Mouse (Mus musculus): ENCODE results near the gene Gpx1. TPM values are rescaled to one million over a fixed set of nuclear protein-coding genes. Genes with fewer than 3 reads are reported as not detected.
A peak's percentile ranks its signal among the peaks of the same experiment; 100 is the strongest.

The Gpx1 gene
- polyA plus RNA-seq, 1 experiment from 2014 or later = 463 TPM

DNA sequence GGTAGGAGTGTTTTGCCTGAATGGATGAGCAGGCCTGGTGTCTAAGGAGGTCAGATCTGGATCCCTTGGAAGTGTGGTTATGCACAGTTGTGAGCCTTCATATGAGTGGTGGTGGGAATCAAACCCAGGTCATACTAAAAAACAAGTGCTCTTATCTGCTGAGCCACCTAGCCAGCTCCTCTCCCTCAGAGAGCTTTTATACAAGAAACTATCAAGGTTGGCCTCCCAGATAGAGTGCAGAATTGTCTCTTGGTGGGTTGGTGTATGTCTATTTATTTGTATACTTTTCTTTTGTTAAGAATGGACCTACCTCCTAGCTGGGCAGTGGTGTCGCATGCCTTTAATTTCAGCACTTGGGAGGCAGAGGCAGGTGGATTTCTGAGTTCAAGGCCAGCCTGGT, 5.1 kb downstream of the Gpx1 start:
- Histone ChIP-seq H3K4me2 (ENCODE audit: low read depth, low read length) (no peak overlapping the region), H3K27ac (ENCODE audit: low read depth, low read length) (no peak overlapping the region), H3K4me1 (ENCODE audit: control insufficient read depth, insufficient read depth, low read length) (peaks cover 21% of the 10 kb centered on the region), H3K4me3 (ENCODE audit: low read depth, low read length) (no peak overlapping the region), H3K27me3 (ENCODE audit: control insufficient read depth, insufficient read depth, low read length) (no peaks in the 10 kb centered on the region), H3K9ac (replicated peaks; ENCODE audit: low read depth, low read length) (no peak overlapping the region), H3K9me3 (ENCODE audit: control insufficient read depth, low read length) (no peaks in the 10 kb centered on the region), H3K36me3 (ENCODE audit: control insufficient read depth, insufficient read depth, low read length) (no peaks in the 10 kb centered on the region)
- WGBS = 87% methylated on average over 1 of the region's 1 CpGs
- ATAC-seq (ENCODE audit: low read depth) = no peak

DNA sequence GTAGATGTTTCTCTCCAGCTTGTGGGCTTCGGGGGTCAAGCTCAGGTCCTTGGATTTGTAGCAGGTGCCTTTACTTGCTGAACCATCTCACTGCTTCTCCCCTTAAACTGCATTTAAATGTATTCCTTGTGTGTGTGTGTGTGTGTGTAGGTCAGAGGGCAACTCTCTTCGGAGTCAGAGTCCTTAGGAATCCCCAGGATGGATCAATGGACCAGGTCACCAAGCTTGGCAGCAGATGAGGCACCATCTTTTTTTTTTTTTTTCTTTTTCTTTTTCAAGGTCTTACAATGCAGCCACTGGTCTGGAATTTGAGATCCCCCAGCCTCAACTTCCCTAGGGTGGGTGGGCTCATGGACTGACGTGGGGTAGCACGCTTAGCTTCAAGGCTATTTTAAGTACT, 5.8 kb downstream of the Gpx1 start:
- H3K36me3 ChIP-seq (ENCODE audit: control insufficient read depth, insufficient read depth, low read length) = no peaks in the 10 kb centered on the region
- H3K4me3 ChIP-seq (ENCODE audit: low read depth, low read length) = no peak overlapping the region
- peaks cover 24% of the 10 kb centered on the region for H3K4me1 ChIP-seq (ENCODE audit: control insufficient read depth, insufficient read depth, low read length)
- WGBS = 85% methylated on average over 4 of the region's 4 CpGs
- no peaks in the 10 kb centered on the region for H3K27me3 ChIP-seq (ENCODE audit: control insufficient read depth, insufficient read depth, low read length)
- no peak overlapping the region for H3K4me2 ChIP-seq (ENCODE audit: low read depth, low read length)
- no peak overlapping the region for H3K27ac ChIP-seq (ENCODE audit: low read depth, low read length)
- no peak for ATAC-seq (ENCODE audit: low read depth)
- H3K9ac ChIP-seq (replicated peaks; ENCODE audit: low read depth, low read length) = no peak overlapping the region
- no peaks in the 10 kb centered on the region for H3K9me3 ChIP-seq (ENCODE audit: control insufficient read depth, low read length)

DNA sequence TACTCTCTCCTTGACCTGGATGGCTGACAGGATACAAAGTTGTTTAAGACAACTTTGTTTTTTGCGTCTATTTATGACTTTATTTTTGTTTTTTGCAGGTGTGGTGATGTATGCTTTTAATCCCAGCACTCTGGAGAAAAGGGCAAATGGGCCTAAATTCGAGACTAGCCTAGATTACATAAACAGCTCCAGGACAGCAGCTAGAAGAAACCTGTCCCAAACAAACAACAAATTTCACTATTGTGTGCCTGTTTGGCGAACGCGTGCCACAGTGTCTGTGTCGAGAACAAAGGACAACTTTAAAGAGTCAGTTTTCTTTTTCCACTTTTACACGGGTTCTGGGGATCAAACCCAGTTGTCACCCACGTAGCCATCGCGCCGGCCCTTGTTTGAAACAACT, 8.3 kb downstream of the Gpx1 start:
- no peak for ATAC-seq (ENCODE audit: low read depth)
- Histone ChIP-seq H3K36me3 (ENCODE audit: control insufficient read depth, insufficient read depth, low read length) (peaks cover 14% of the 10 kb centered on the region; the same call in 1 of the 2 replicates), H3K4me3 (ENCODE audit: low read depth, low read length) (peak overlapping the region; percentile 73), H3K27ac (ENCODE audit: low read depth, low read length) (peak overlapping the region; percentile 96), H3K9me3 (ENCODE audit: control insufficient read depth, low read length) (no peaks in the 10 kb centered on the region), H3K4me2 (ENCODE audit: low read depth, low read length) (peak overlapping the region; percentile 83), H3K4me1 (ENCODE audit: control insufficient read depth, insufficient read depth, low read length) (peaks cover 15% of the 10 kb centered on the region; the same call in 1 of the 2 replicates), H3K27me3 (ENCODE audit: control insufficient read depth, insufficient read depth, low read length) (no peaks in the 10 kb centered on the region), H3K9ac (replicated peaks; ENCODE audit: low read depth, low read length) (peak overlapping the region; percentile 79)
- 6% methylated on average over 11 of the region's 11 CpGs for WGBS

DNA sequence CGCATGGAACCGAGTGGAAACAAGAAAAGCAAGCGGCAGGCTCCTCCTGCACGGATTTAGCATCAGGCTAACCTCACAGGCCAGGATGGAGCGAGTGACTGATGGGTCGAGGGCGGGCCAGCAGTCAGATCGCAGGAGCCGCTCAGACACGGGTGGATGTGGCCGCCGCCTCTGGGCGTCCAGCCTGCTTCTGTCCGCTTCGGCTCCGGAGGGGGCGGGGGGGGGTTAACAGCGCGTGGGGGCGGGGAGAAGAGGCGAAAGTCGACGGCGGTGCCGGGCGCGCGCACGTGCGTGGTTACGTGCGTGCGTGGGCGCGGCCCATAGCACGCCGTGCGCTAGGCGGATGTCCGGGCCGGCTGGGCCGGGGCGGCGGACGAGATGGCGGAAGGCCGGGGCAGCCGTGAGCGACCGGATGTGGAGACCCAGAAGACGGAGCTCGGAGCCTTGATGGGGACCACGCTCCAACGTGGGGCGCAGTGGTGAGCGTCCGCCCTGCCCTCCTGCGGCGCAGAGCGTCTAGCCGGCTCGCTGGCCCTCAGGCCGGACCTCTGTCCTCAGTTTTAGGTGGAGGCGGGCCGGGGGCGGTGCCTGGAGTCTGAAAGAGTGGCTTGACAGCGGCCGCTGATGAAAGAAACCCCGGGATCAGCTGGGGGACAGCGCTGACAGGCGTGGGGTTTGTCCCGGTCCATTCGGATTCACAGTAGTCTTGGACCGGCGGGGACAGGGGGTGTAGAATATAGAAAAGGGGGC, 9.0 kb downstream of the Gpx1 start, which contains the start of gene Usp4:
TSS of gene Usp4 (plus strand) at position 314 of the 750 bp plus-strand sequence.
- Histone ChIP-seq H3K4me1 (ENCODE audit: control insufficient read depth, insufficient read depth, low read length) (peaks cover 15% of the 10 kb centered on the region; the same call in 1 of the 2 replicates), H3K36me3 (ENCODE audit: control insufficient read depth, insufficient read depth, low read length) (peaks cover 21% of the 10 kb centered on the region), H3K4me2 (ENCODE audit: low read depth, low read length) (peak within 1 kb of the TSS; percentile 83), H3K27ac (ENCODE audit: low read depth, low read length) (peak within 1 kb of the TSS; percentile 96), H3K9ac (replicated peaks; ENCODE audit: low read depth, low read length) (peak within 1 kb of the TSS; percentile 79), H3K9me3 (ENCODE audit: control insufficient read depth, low read length) (no peaks in the 10 kb centered on the region), H3K4me3 (ENCODE audit: low read depth, low read length) (peak within 1 kb of the TSS; percentile 73), H3K27me3 (ENCODE audit: control insufficient read depth, insufficient read depth, low read length) (no peaks in the 10 kb centered on the region)
- ATAC-seq (ENCODE audit: low read depth) = peak; percentile 96
- under 1% methylated on average over 63 of the region's 75 CpGs for whole genome bisulfite sequencing

DNA sequence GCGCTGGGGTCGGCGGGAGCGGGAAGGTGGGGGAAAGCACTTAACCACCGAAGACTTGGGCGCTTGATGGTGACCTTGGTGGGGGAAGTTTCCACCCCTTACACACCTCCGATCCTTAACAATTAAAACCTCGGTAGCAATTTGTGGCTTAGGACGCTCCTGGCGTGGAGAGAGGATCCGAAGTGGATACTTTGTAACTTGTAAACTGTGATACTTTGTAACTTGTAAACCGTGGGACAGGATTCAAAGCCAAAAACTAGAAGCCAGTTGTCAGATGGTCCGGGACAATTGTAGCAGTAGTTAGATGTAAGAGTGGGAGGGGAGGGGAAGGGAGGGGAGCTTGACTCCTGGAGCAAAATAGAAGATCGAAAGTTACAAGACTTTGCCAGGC, 9.6 kb downstream of the Gpx1 start:
- H3K4me2 ChIP-seq (ENCODE audit: low read depth, low read length) = peak overlapping the region; percentile 83
- peaks cover 15% of the 10 kb centered on the region; the same call in 1 of the 2 replicates for H3K4me1 ChIP-seq (ENCODE audit: control insufficient read depth, insufficient read depth, low read length)
- H3K4me3 ChIP-seq (ENCODE audit: low read depth, low read length) = peak overlapping the region; percentile 73
- ATAC-seq (ENCODE audit: low read depth) = no peak
- peaks cover 27% of the 10 kb centered on the region for H3K36me3 ChIP-seq (ENCODE audit: control insufficient read depth, insufficient read depth, low read length)
- peak overlapping the region; percentile 79 for H3K9ac ChIP-seq (replicated peaks; ENCODE audit: low read depth, low read length)
- no peaks in the 10 kb centered on the region for H3K27me3 ChIP-seq (ENCODE audit: control insufficient read depth, insufficient read depth, low read length)
- H3K9me3 ChIP-seq (ENCODE audit: control insufficient read depth, low read length) = no peaks in the 10 kb centered on the region
- WGBS = 5% methylated on average over 14 of the region's 14 CpGs
- peak overlapping the region; percentile 96 for H3K27ac ChIP-seq (ENCODE audit: low read depth, low read length)

DNA sequence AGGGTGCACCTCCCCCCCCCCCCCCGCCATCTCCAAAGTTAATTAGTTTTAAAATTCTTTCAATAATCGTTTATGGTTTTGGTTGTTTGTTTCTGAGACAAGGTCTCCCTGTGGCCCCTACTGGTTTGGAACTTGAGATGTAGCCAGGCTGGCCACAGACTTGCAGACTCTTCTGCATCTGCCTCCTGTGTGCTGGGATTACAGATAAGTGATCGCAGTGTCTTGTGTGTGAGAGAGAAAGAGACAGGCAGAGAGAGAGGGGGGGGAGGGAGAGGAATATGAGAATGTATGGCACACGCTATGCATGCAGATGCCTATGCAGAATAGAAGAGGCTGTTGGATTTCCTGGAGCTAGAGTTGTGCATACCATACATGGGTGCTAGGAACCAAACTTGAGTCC, 11.0 kb downstream of the Gpx1 start:
- H3K4me3 ChIP-seq (ENCODE audit: low read depth, low read length) = no peak overlapping the region
- ATAC-seq (ENCODE audit: low read depth) = no peak
- H3K27ac ChIP-seq (ENCODE audit: low read depth, low read length) = no peak overlapping the region
- WGBS = 89% methylated on average over 4 of the region's 4 CpGs
- peaks cover 36% of the 10 kb centered on the region for H3K36me3 ChIP-seq (ENCODE audit: control insufficient read depth, insufficient read depth, low read length)
- no peaks in the 10 kb centered on the region for H3K9me3 ChIP-seq (ENCODE audit: control insufficient read depth, low read length)
- no peak overlapping the region for H3K4me2 ChIP-seq (ENCODE audit: low read depth, low read length)
- H3K27me3 ChIP-seq (ENCODE audit: control insufficient read depth, insufficient read depth, low read length) = no peaks in the 10 kb centered on the region
- H3K4me1 ChIP-seq (ENCODE audit: control insufficient read depth, insufficient read depth, low read length) = peaks cover 15% of the 10 kb centered on the region; the same call in 1 of the 2 replicates
- H3K9ac ChIP-seq (replicated peaks; ENCODE audit: low read depth, low read length) = no peak overlapping the region

DNA sequence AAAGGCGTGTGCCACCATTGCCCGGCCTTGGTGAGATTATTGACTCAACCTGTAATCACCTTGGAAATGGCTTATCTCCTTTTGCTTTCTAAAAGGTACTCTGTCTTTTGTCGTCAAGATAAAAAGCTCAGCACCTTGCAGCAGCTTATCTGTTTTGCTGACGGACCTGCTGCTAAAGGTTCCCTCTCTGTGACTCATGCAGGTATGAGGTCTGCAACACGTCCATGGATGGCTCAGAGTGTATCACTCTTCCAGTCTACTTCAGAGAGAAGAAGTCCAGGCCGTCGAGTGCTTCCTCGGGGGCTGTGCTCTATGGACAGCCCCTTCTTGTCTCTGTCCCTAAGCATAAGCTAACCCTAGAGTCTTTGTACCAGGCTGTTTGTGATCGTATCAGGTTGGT, 39.5 kb downstream of the Gpx1 start:
- Histone ChIP-seq H3K27me3 (ENCODE audit: control insufficient read depth, insufficient read depth, low read length) (no peaks in the 10 kb centered on the region), H3K4me3 (ENCODE audit: low read depth, low read length) (no peak overlapping the region), H3K4me2 (ENCODE audit: low read depth, low read length) (no peak overlapping the region), H3K9ac (replicated peaks; ENCODE audit: low read depth, low read length) (no peak overlapping the region), H3K9me3 (ENCODE audit: control insufficient read depth, low read length) (no peaks in the 10 kb centered on the region), H3K27ac (ENCODE audit: low read depth, low read length) (no peak overlapping the region), H3K36me3 (ENCODE audit: control insufficient read depth, insufficient read depth, low read length) (peaks cover 77% of the 10 kb centered on the region), H3K4me1 (ENCODE audit: control insufficient read depth, insufficient read depth, low read length) (no peaks in the 10 kb centered on the region)
- no peak for ATAC-seq (ENCODE audit: low read depth)
- 92% methylated on average over 9 of the region's 9 CpGs for WGBS

DNA sequence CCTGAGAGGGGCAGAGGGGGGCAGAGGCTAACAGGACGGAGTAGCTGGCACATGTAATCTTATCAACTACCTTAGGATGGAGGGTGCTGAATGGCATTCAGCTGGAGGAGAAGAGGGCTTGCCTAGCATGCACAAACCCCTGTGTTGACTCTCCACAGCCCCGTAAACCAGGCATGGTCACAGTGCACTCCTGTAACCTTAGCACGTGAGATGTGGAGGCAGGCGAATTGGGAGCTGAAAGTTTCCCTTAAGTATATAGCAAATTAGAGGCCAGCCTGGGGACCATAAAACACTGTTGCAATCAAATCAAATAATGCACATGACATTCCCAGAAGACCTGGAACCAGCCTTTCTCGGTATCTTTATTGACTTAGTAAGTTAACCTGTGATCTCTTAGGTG, 40.0 kb downstream of the Gpx1 start:
- 84% methylated on average over 5 of the region's 5 CpGs for WGBS
- no peak for ATAC-seq (ENCODE audit: low read depth)

DNA sequence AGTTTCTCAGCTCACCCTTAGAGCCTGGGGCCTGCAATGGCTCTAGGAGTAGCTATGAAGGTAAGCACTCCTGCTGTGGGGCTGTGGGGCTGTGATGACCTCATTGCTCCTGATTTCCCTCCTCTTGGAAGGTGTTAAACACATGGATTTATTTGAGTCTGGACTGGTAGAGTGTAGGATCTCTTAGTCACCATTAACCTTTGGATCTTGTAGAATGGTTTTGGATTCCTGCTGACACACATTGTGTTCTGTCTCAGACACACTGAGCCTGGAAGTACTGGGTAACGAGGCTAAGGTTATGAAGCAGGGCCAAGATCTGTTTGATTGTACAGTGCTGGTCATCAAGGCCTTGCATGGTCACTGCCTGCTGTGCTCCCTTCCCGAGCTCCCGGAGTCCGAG, 40.6 kb downstream of the Gpx1 start:
- Histone ChIP-seq H3K9me3 (ENCODE audit: control insufficient read depth, low read length) (no peaks in the 10 kb centered on the region), H3K36me3 (ENCODE audit: control insufficient read depth, insufficient read depth, low read length) (peaks cover 77% of the 10 kb centered on the region), H3K27me3 (ENCODE audit: control insufficient read depth, insufficient read depth, low read length) (no peaks in the 10 kb centered on the region), H3K4me3 (ENCODE audit: low read depth, low read length) (no peak overlapping the region), H3K4me1 (ENCODE audit: control insufficient read depth, insufficient read depth, low read length) (no peaks in the 10 kb centered on the region), H3K9ac (replicated peaks; ENCODE audit: low read depth, low read length) (no peak overlapping the region), H3K27ac (ENCODE audit: low read depth, low read length) (no peak overlapping the region), H3K4me2 (ENCODE audit: low read depth, low read length) (no peak overlapping the region)
- no peak for ATAC-seq (ENCODE audit: low read depth)
- WGBS = 96% methylated on average over 4 of the region's 4 CpGs

More for the DNA sequence above, 40.0 kb downstream of the Gpx1 start:
- no peaks in the 10 kb centered on the region for H3K9me3 ChIP-seq (ENCODE audit: control insufficient read depth, low read length)
- H3K4me2 ChIP-seq (ENCODE audit: low read depth, low read length) = no peak overlapping the region
- H3K9ac ChIP-seq (replicated peaks; ENCODE audit: low read depth, low read length) = no peak overlapping the region
- no peak overlapping the region for H3K4me3 ChIP-seq (ENCODE audit: low read depth, low read length)
- peaks cover 77% of the 10 kb centered on the region for H3K36me3 ChIP-seq (ENCODE audit: control insufficient read depth, insufficient read depth, low read length)
- no peaks in the 10 kb centered on the region for H3K4me1 ChIP-seq (ENCODE audit: control insufficient read depth, insufficient read depth, low read length)
- H3K27me3 ChIP-seq (ENCODE audit: control insufficient read depth, insufficient read depth, low read length) = no peaks in the 10 kb centered on the region
- H3K27ac ChIP-seq (ENCODE audit: low read depth, low read length) = no peak overlapping the region

Data from neural tube, embryonic 14.5 days (tissue).